Mouse (Mus musculus) MEL (cell line): ENCODE measurements around the gene Med6. TPM values are rescaled to one million over a fixed set of nuclear protein-coding genes. Genes with fewer than 3 reads are reported as not detected.

Experiments used
- DNase-seq: peaks from one replicate; pipeline ENCODE4 v3.0.0; 2011; ENCODE audit warnings: low read depth, low spot score
- H3K27ac ChIP-seq: 2 replicates; pipeline ENCODE4 v1.5.1; 2012; ENCODE audit warnings: low read depth, mild to moderate bottlenecking, control low read depth, low read length, moderate library complexity; ENCODE audit not compliant: control insufficient read depth
- H3K27me3 ChIP-seq, 2 experiments: fragments of 150-350 bp in 1 of 2; sonication (generic) in 1 of 2; 2 replicates each; pipeline ENCODE4 v1.6.1; 2012; ENCODE audit warnings: low read length in 2 of 2, mild to moderate bottlenecking in 2 of 2, improper control_type of control experiment in 1 of 2, moderate library complexity in 1 of 2; ENCODE audit not compliant: insufficient read depth in 2 of 2, control insufficient read depth in 1 of 2
- H3K36me3 ChIP-seq, 2 experiments: 2 replicates each; pipeline ENCODE4 v1.6.1; 2012 to 2014; ENCODE audit warnings: low read length in 2 of 2, improper control_type of control experiment in 1 of 2, inconsistent platforms in 1 of 2, mild to moderate bottlenecking in 1 of 2; ENCODE audit not compliant: insufficient read depth in 2 of 2, control insufficient read depth in 1 of 2
- H3K4me1 ChIP-seq, 2 experiments: fragments of 150-350 bp in 1 of 2; sonication (generic) in 1 of 2; 2 replicates each; pipeline ENCODE4 v1.6.1; 2012; ENCODE audit warnings: low read length in 2 of 2, improper control_type of control experiment in 1 of 2, mild to moderate bottlenecking in 1 of 2; ENCODE audit not compliant: insufficient read depth in 2 of 2, control insufficient read depth in 1 of 2
- H3K4me3 ChIP-seq, 2 experiments: fragments of 150-350 bp in 1 of 2; sonication (generic) in 1 of 2; 2 replicates each; pipeline ENCODE4 v1.5.1; 2012; ENCODE audit warnings: low read depth in 2 of 2, low read length in 2 of 2, mild to moderate bottlenecking in 2 of 2, moderate library complexity in 2 of 2, control low read depth in 1 of 2, improper control_type of control experiment in 1 of 2; ENCODE audit not compliant: control insufficient read depth in 1 of 2, insufficient read depth in 1 of 2
- H3K79me2 ChIP-seq: 2 replicates; pipeline ENCODE4 v1.6.1; 2012; ENCODE audit warnings: mild to moderate bottlenecking, low read length, moderate library complexity; ENCODE audit not compliant: control insufficient read depth, poor library complexity, insufficient read depth
- H3K9ac ChIP-seq: 2 replicates; pipeline ENCODE4 v1.6.1; 2012; ENCODE audit warnings: low read depth, mild to moderate bottlenecking, control low read depth, low read length, moderate library complexity; ENCODE audit not compliant: control insufficient read depth, poor library complexity, severe bottlenecking
- H3K9me3 ChIP-seq: fragments of 150-350 bp; sonication (generic); replicated peaks from 2 replicates; pipeline ENCODE4 v1.6.1; 2012; ENCODE audit warnings: mild to moderate bottlenecking, low read length, improper control_type of control experiment, moderate library complexity; ENCODE audit not compliant: insufficient read depth
- CHD1 ChIP-seq: IDR thresholded peaks from 2 replicates; pipeline ENCODE4 v1.6.1; 2012; ENCODE audit warnings: low read depth, mild to moderate bottlenecking, inconsistent platforms, low read length, improper control_type of control experiment
- CHD2 ChIP-seq: IDR thresholded peaks from 2 replicates; pipeline ENCODE4 v1.6.1; 2011; ENCODE audit warnings: low read length, improper control_type of control experiment
- E2F4 ChIP-seq: IDR thresholded peaks from 2 replicates; pipeline ENCODE4 v1.6.1; 2011; ENCODE audit warnings: low read depth, low read length, improper control_type of control experiment, borderline replicate concordance
- EP300 ChIP-seq, 2 experiments: IDR thresholded peaks; 2 replicates each; pipeline ENCODE4 v1.6.1; 2011; ENCODE audit warnings: improper control_type of control experiment in 2 of 2, low read length in 2 of 2, low read depth in 1 of 2, mild to moderate bottlenecking in 1 of 2
- ETS1 ChIP-seq: IDR thresholded peaks from 2 replicates; pipeline ENCODE4 v1.6.1; 2012; ENCODE audit warnings: low read depth, mild to moderate bottlenecking, inconsistent platforms, low read length, improper control_type of control experiment, moderate library complexity
- GABPA ChIP-seq: IDR thresholded peaks from 2 replicates; pipeline ENCODE4 v1.6.1; 2012; ENCODE audit warnings: low read depth, mild to moderate bottlenecking, inconsistent platforms, low read length, improper control_type of control experiment, moderate library complexity
- GATA1 ChIP-seq: IDR thresholded peaks from 2 replicates; pipeline ENCODE4 v1.6.1; 2011; ENCODE audit warnings: low read depth, low read length, improper control_type of control experiment
- HCFC1 ChIP-seq: IDR thresholded peaks from 2 replicates; pipeline ENCODE4 v1.6.1; 2012; ENCODE audit warnings: low read depth, mild to moderate bottlenecking, inconsistent platforms, low read length, improper control_type of control experiment, moderate library complexity
- MAX ChIP-seq: IDR thresholded peaks from 2 replicates; pipeline ENCODE4 v1.6.1; 2011; ENCODE audit warnings: low read length, improper control_type of control experiment
- MEF2A ChIP-seq: IDR thresholded peaks from 2 replicates; pipeline ENCODE4 v1.6.1; 2014; ENCODE audit warnings: low read depth, mild to moderate bottlenecking, inconsistent platforms, low read length, improper control_type of control experiment; ENCODE audit not compliant: poor library complexity, insufficient replicate concordance, severe bottlenecking; ENCODE audit errors: extremely low read depth
- MXI1 ChIP-seq: IDR thresholded peaks from 2 replicates; pipeline ENCODE4 v1.6.1; 2011; ENCODE audit warnings: mild to moderate bottlenecking, low read depth, low read length, improper control_type of control experiment
- NRF1 ChIP-seq: IDR thresholded peaks from 2 replicates; pipeline ENCODE4 v1.6.1; 2014; ENCODE audit warnings: low read depth, mild to moderate bottlenecking, inconsistent platforms, low read length, improper control_type of control experiment, moderate library complexity; ENCODE audit not compliant: poor library complexity, insufficient read depth, severe bottlenecking
- POLR2A ChIP-seq, 2 experiments: IDR thresholded peaks; 2 replicates each; pipeline ENCODE4 v1.6.1; 2011 to 2012; ENCODE audit warnings: low read length in 2 of 2, mild to moderate bottlenecking in 2 of 2, control low read depth in 1 of 2, improper control_type of control experiment in 1 of 2, low read depth in 1 of 2, moderate library complexity in 1 of 2; ENCODE audit not compliant: control insufficient read depth in 1 of 2, insufficient read depth in 1 of 2, poor library complexity in 1 of 2
- POLR2AphosphoS2 ChIP-seq: IDR thresholded peaks from 2 replicates; pipeline ENCODE4 v1.6.1; 2011; ENCODE audit warnings: low read length, improper control_type of control experiment
- POLR2AphosphoS5 ChIP-seq: IDR thresholded peaks from 2 replicates; pipeline ENCODE4 v1.6.1; 2012; ENCODE audit warnings: low read depth, borderline replicate concordance, mild to moderate bottlenecking, inconsistent platforms, low read length, moderate library complexity, mixed read lengths
- RCOR1 ChIP-seq: IDR thresholded peaks from 2 replicates; pipeline ENCODE4 v1.6.1; 2012; ENCODE audit warnings: low read depth, mild to moderate bottlenecking, inconsistent platforms, low read length, improper control_type of control experiment
- SIN3A ChIP-seq: IDR thresholded peaks from 2 replicates; pipeline ENCODE4 v1.6.1; 2012; ENCODE audit warnings: low read length, improper control_type of control experiment, inconsistent platforms
- TAL1 ChIP-seq: IDR thresholded peaks from 2 replicates; pipeline ENCODE4 v1.6.1; 2012; ENCODE audit warnings: mild to moderate bottlenecking, inconsistent platforms, low read length, moderate library complexity, mixed read lengths
- TBP ChIP-seq: IDR thresholded peaks from 2 replicates; pipeline ENCODE4 v1.8.0; 2011; ENCODE audit warnings: low read depth, low read length, improper control_type of control experiment
- TCF12 ChIP-seq: IDR thresholded peaks from 2 replicates; pipeline ENCODE4 v1.6.1; 2014; ENCODE audit warnings: low read depth, mild to moderate bottlenecking, inconsistent platforms, low read length, improper control_type of control experiment, moderate library complexity
- UBTF ChIP-seq: IDR thresholded peaks from 2 replicates; pipeline ENCODE4 v1.6.1; 2012; ENCODE audit warnings: low read depth, mild to moderate bottlenecking, inconsistent platforms, low read length, improper control_type of control experiment, moderate library complexity, borderline replicate concordance; ENCODE audit not compliant: insufficient read depth
- USF1 ChIP-seq: IDR thresholded peaks from 2 replicates; pipeline ENCODE4 v1.6.1; 2014; ENCODE audit warnings: low read depth, mild to moderate bottlenecking, inconsistent platforms, low read length, improper control_type of control experiment, moderate library complexity
- USF2 ChIP-seq, 2 experiments: IDR thresholded peaks; 2 replicates each; pipeline ENCODE4 v1.6.1; 2011 to 2012; ENCODE audit warnings: improper control_type of control experiment in 2 of 2, low read length in 2 of 2, borderline replicate concordance in 1 of 2, inconsistent platforms in 1 of 2, low read depth in 1 of 2, mild to moderate bottlenecking in 1 of 2; ENCODE audit not compliant: insufficient read depth in 1 of 2
- ZC3H11A ChIP-seq: IDR thresholded peaks from 2 replicates; pipeline ENCODE4 v1.6.1; 2012; ENCODE audit warnings: low read depth, mild to moderate bottlenecking, inconsistent platforms, low read length, improper control_type of control experiment
- ZMIZ1 ChIP-seq: IDR thresholded peaks from 2 replicates; pipeline ENCODE4 v1.6.1; 2012; ENCODE audit warnings: low read depth, mild to moderate bottlenecking, inconsistent platforms, low read length, improper control_type of control experiment, moderate library complexity
- ZNF384 ChIP-seq: IDR thresholded peaks from 2 replicates; pipeline ENCODE4 v1.6.1; 2012; ENCODE audit warnings: low read depth, mild to moderate bottlenecking, inconsistent platforms, low read length, improper control_type of control experiment
- polyA plus RNA-seq, 2 experiments: library from polyadenylated mRNA; stranded (reverse) in 1 of 2; unstranded in 1 of 2; fragments of >175 nt in 1 of 2; fragments of >200 nt in 1 of 2; gene quantifications; 2 replicates each; pipeline versions ENCODE4 v1.2.1 to v1.2.4; 2012; ENCODE audit warnings: low replicate concordance in 2 of 2, low read depth in 1 of 2; ENCODE audit not compliant: insufficient read length in 2 of 2, insufficient read depth in 1 of 2, missing spikeins in 1 of 2
- total RNA-seq: library from RNA; depleted of rRNA; stranded (reverse); fragments of 300-350 nt; gene quantifications from 2 replicates; pipeline ENCODE4 v1.2.3, GENCODE M21; 2012

The Med6 gene
- total and polyA plus RNA-seq, 3 experiments = 44.4 to 49.2 TPM; not detected in 1

DNA sequence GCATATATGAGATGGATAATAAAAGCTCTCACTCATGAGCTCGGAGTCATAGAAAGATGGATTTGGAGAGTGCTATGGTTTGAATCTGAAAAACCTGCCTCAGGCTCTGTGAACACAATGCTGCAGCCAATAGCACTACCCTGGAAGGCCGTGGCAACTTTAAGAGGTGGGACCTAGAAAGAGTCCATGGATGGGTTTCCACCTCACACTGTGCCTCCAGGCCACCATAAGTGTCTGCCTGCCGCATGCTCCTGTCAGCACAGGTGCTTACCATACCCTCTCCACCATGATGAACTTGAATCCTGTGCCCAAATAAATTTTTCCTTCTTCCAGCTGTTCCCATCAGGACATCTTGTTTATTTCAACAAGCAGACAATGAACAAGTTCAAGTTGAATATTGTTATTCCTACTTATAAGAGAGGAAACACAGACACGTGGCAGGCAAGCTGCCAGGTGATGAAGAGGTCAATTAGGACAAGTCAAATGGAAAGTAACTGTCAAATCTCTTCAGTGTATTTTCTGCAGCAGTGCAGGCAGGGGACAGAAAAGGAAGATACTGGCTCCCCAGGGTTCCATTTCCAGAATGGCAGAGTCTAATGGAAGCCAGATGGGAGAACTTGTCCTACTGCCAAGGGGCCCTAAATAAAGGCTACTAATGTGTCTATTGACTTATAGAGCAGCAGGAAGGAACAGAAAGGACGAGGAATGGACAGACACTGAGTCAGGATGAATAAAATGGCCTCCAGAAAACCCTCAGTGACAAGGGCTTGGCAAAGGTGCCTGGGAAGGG, 10.4 kb upstream of the Med6 start:
- Histone ChIP-seq H3K27ac (no peak overlapping the region), H3K4me1 (no peaks in the 10 kb centered on the region), H3K79me2 (no peaks in the 10 kb centered on the region), H3K9me3 (no peaks in the 10 kb centered on the region), H3K36me3 (no peaks in the 10 kb centered on the region)
- no peak for TF ChIP-seq UBTF
- no peak for TF ChIP-seq HCFC1
- TF ChIP-seq ZMIZ1 = no peak
- no peak for TF ChIP-seq MAX
- no peak for TF ChIP-seq POLR2AphosphoS2
- no peak for TF ChIP-seq MXI1
- TF ChIP-seq USF2 (IDR thresholded peaks at IDR 0.05; ENCODE audit: borderline replicate concordance in 1 of 2, insufficient read depth in 1 of 2, low read depth in 1 of 2, low read length in 2 of 2) = no peak
- no peak for TF ChIP-seq ETS1
- TF ChIP-seq, all 39 proteins: peak for 0
- no peak overlapping the region for H3K4me3 ChIP-seq
- DNase-seq = no peak
- peaks cover 5 to 11% of the 10 kb centered on the region in 2 experiments for H3K27me3 ChIP-seq
- no peak overlapping the region for H3K9ac ChIP-seq

DNA sequence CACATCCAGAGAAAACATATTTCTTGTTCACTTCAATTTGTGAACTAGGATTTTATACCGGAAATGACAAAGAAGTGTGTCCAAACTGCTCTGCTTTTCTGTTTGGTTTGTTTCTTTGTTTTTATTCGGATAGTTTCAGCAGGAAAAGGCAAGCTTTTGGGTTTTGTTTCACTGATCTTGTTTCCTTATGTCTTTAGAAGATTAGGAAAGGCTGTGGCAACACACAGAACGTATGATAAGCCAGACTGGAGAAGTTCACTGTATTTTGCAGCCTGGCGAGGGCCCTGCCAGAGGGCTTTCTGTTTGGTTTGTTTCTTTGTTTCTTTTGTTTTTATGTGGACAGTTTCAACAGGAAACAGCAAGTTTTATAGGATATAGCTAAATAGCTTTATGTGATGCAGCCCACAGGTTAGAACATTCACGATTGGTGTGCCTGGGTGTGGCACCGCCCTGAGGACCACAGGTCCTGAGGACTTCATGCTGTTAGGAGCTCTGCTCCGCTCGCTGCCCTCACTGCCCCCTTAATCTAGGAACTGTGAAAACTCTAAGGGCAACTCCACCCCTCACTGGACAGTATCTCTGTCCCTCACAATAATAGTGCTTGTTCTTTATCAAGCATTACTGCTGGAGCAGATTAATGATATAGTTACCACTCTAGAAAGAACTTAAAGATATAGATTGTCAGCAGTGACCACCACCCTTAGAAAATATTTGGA, 1.9 kb upstream of the Med6 start:
- H3K4me3 ChIP-seq = peak overlapping the region; percentile 18 to 25
- H3K4me1 ChIP-seq = peaks cover 5 to 7% of the 10 kb centered on the region in 2 experiments; a peak in 3 of 4 replicates
- H3K36me3 ChIP-seq = peaks cover 0 to 15% of the 10 kb centered on the region in 2 experiments; a peak in 2 of 4 replicates
- peak overlapping the region; percentile 62 for H3K27ac ChIP-seq
- H3K27me3 ChIP-seq = peaks cover 3 to 4% of the 10 kb centered on the region in 2 experiments
- peak; percentile 59 for DNase-seq
- peak overlapping the region; percentile 37 for H3K9ac ChIP-seq
- H3K79me2 ChIP-seq = peaks cover 9% of the 10 kb centered on the region
- no peaks in the 10 kb centered on the region for H3K9me3 ChIP-seq
- TF ChIP-seq TCF12 = peak; percentile 43; the same call in 1 of the 2 replicates
- no peak for TF ChIP-seq USF1
- TF ChIP-seq ETS1 = 0 out of 2 replicates have a peak, but pooled peaks have one; percentile 8
- no peak for TF ChIP-seq GABPA
- TF ChIP-seq ZNF384 = no peak
- no peak for TF ChIP-seq MEF2A
- no peak for TF ChIP-seq CHD1
- no peak for TF ChIP-seq POLR2AphosphoS5
- TF ChIP-seq USF2 (IDR thresholded peaks at IDR 0.05; ENCODE audit: borderline replicate concordance in 1 of 2, insufficient read depth in 1 of 2, low read depth in 1 of 2, low read length in 2 of 2) = no peak
- 0 out of 2 replicates have a peak, but pooled peaks have one; percentile 6 for TF ChIP-seq RCOR1
- no peak for TF ChIP-seq CHD2
- TF ChIP-seq UBTF = no peak
- peak; percentile 38; the same call in 1 of the 2 replicates for TF ChIP-seq GATA1
- TF ChIP-seq POLR2A (IDR thresholded peaks at IDR 0.05; ENCODE audit: control insufficient read depth in 1 of 2, insufficient read depth in 1 of 2, low read depth in 1 of 2, low read length in 2 of 2, poor library complexity in 1 of 2) = no peak
- no peak for TF ChIP-seq E2F4
- no peak for TF ChIP-seq SIN3A
- no peak for TF ChIP-seq ZC3H11A
- no peak; the same call in 1 of the 2 replicates for TF ChIP-seq MXI1
- TF ChIP-seq TBP = no peak
- 0 out of 2 replicates have a peak, but pooled peaks have one; percentile 24 for TF ChIP-seq TAL1
- peak; percentile 53 to 61 for TF ChIP-seq EP300 (IDR thresholded peaks at IDR 0.05; ENCODE audit: low read depth in 1 of 2, low read length in 2 of 2)
- no peak for TF ChIP-seq ZMIZ1
- no peak for TF ChIP-seq NRF1
- TF ChIP-seq POLR2AphosphoS2 = no peak
